Mouse (Mus musculus) limb, embryonic 15.5 days (tissue): ENCODE results near the gene Bnc2. TPM values are rescaled to one million over a fixed set of nuclear protein-coding genes. Genes with fewer than 3 reads are reported as not detected.

Experiments
- ATAC-seq: fragments of 200-750 bp; cut with Nextera tagmentation; 2 replicates; pipeline ENCODE4 v1.8.0; 2017; ENCODE audit warnings: low read depth, moderate TSS enrichment; ENCODE audit not compliant: insufficient number of reproducible peaks, low FRiP score, low TSS enrichment
- H3K27ac ChIP-seq: fragments of 300-500 bp; sonication (generic); 2 replicates; pipeline ENCODE4 v1.5.1; 2015; ENCODE audit warnings: moderate library complexity, mild to moderate bottlenecking, inconsistent platforms
- H3K27me3 ChIP-seq: fragments of 300-500 bp; sonication (generic); 2 replicates; pipeline ENCODE4 v1.6.1; 2015; ENCODE audit warnings: inconsistent platforms
- H3K36me3 ChIP-seq: fragments of 300-500 bp; sonication (generic); 2 replicates; pipeline ENCODE4 v1.6.1; 2015; ENCODE audit warnings: inconsistent platforms
- H3K4me1 ChIP-seq: fragments of 300-500 bp; sonication (generic); 2 replicates; pipeline ENCODE4 v1.6.1; 2015; ENCODE audit warnings: inconsistent platforms
- H3K4me2 ChIP-seq: fragments of 300-500 bp; sonication (generic); 2 replicates; pipeline ENCODE4 v1.6.1; 2015; ENCODE audit warnings: mild to moderate bottlenecking, inconsistent platforms
- H3K4me3 ChIP-seq: fragments of 300-500 bp; sonication (generic); 2 replicates; pipeline ENCODE4 v1.5.1; 2015; ENCODE audit warnings: mild to moderate bottlenecking, inconsistent platforms
- H3K9ac ChIP-seq: fragments of 300-500 bp; sonication (generic); 2 replicates; pipeline ENCODE4 v1.6.1; 2015; ENCODE audit warnings: inconsistent platforms
- H3K9me3 ChIP-seq: fragments of 300-500 bp; sonication (generic); 2 replicates; pipeline ENCODE4 v1.6.1; 2016; ENCODE audit warnings: inconsistent platforms
- WGBS: fragments of 180-500 bp; shearing (Covaris S2); methylation state at CpG from one replicate; pipeline ENCODE4 v1.1.7; 2015; 5-methylcytosine and 5-hydroxymethylcytosine counted together
- polyA plus RNA-seq: library from polyadenylated mRNA; unstranded; fragments of >200 nt; fragmentation: Nextera tagmentation; extraction: Ambion mirVana; gene quantifications from 2 replicates; pipeline ENCODE4 v1.2.1, GENCODE M21; 2015

Gene Bnc2
- polyA plus RNA-seq, 1 experiment from 2014 or later: 24.1 TPM

DNA sequence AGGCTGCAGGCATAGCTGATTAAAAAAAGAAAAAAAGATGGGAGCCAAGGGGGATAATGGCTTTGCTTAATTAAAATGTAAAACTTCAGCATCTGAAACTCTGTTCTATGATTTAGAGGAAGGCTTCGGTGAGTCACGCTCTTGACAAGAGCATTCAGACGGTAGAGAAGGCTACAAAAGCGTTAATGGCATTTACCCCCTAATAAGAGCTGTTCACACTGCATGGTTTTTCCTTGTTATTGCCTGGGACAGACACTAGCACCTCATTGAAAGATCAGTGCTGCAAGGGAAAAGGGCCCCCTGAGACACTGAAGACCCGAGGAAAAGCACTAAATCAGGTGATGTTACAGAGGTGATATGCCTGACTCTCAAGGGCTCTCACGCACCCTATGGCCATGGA, 295.8 kb downstream of the Bnc2 start:
- Histone ChIP-seq H3K9me3 (no peaks in the 10 kb centered on the region), H3K9ac (no peak overlapping the region), H3K27me3 (no peaks in the 10 kb centered on the region), H3K36me3 (no peaks in the 10 kb centered on the region), H3K4me2 (no peak overlapping the region), H3K27ac (no peak overlapping the region), H3K4me1 (peaks cover 5% of the 10 kb centered on the region; the same call in 1 of the 2 replicates), H3K4me3 (no peak overlapping the region)
- 48% methylated on average over 6 of the region's 6 CpGs for WGBS
- ATAC-seq: no peak

GRCm38 (mm10) chr4:84377513-84377912, 297.6 kb downstream of the Bnc2 start:
- H3K27ac ChIP-seq: no peak overlapping the region
- H3K4me1 ChIP-seq: peaks cover 5% of the 10 kb centered on the region; the same call in 1 of the 2 replicates
- no peak overlapping the region for H3K9ac ChIP-seq
- WGBS: 85% methylated on average over 5 of the region's 5 CpGs
- no peak overlapping the region for H3K4me3 ChIP-seq
- H3K9me3 ChIP-seq: no peaks in the 10 kb centered on the region
- no peak overlapping the region for H3K4me2 ChIP-seq
- no peaks in the 10 kb centered on the region for H3K27me3 ChIP-seq
- ATAC-seq: no peak
- H3K36me3 ChIP-seq: no peaks in the 10 kb centered on the region

DNA sequence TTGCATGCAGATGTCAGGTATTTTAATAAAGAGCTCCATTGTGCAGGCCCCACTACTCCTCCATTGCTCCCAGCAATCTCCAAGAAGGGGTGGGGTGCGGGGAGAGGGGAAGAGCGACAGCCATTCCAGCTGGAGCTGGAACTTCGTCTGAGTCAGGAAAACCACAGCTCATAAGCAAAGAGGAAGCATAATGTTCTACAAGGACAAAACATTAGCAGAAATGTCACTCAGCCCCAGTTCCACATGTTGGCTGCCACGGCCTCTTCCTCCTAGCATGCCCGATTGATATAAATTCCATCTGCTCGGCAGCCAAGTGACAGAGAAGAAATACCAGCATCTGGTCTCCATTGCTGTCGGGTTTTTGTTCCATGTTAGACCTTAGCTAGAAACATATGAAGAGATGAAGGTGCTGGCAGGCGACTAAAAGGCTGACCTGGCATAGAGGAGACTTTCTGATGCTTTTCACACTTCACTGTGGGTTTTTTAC, 312.7 kb downstream of the Bnc2 start:
- peak overlapping the region; percentile 5; the same call in 1 of the 2 replicates for H3K4me2 ChIP-seq
- no peak overlapping the region for H3K4me3 ChIP-seq
- peaks cover 21% of the 10 kb centered on the region for H3K4me1 ChIP-seq
- ATAC-seq: peak; percentile 79
- H3K27me3 ChIP-seq: no peaks in the 10 kb centered on the region
- 9% methylated on average over 8 of the region's 8 CpGs for WGBS
- no peaks in the 10 kb centered on the region for H3K9me3 ChIP-seq
- peak overlapping the region; percentile 81 for H3K27ac ChIP-seq
- H3K9ac ChIP-seq: no peak overlapping the region
- H3K36me3 ChIP-seq: no peaks in the 10 kb centered on the region

DNA sequence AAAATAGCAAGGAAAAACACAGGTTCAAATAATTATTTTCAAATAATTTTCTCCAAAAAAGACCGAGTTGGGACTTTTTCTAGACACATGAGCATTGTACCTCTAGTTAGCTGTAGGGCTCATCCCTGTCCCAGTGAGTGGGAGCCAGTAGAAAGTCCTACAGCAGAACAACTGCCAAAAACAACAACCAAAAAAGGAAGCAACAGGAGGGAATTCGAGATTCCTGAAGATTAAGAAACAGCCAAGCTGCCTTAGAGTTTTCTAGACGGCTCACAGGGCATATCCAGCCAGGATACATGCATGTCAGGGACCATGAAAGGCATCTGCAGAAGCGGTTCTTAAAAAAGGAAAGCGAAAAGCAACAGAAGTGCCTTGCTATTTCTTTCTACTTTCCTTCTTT, 313.9 kb downstream of the Bnc2 start:
- 34% methylated on average over 5 of the region's 5 CpGs for WGBS
- Histone ChIP-seq H3K36me3 (no peaks in the 10 kb centered on the region), H3K27ac (peak overlapping the region; percentile 38), H3K4me2 (no peak overlapping the region), H3K4me3 (no peak overlapping the region), H3K9me3 (no peaks in the 10 kb centered on the region), H3K9ac (no peak overlapping the region), H3K27me3 (no peaks in the 10 kb centered on the region), H3K4me1 (peaks cover 28% of the 10 kb centered on the region)
- no peak for ATAC-seq

- Histone ChIP-seq H3K4me1 (peaks cover 28% of the 10 kb centered on the region), H3K4me3 (no peak overlapping the region), H3K9ac (no peak overlapping the region), H3K27me3 (no peaks in the 10 kb centered on the region), H3K4me2 (no peak overlapping the region), H3K27ac (no peak overlapping the region), H3K9me3 (no peaks in the 10 kb centered on the region), H3K36me3 (no peaks in the 10 kb centered on the region)
- WGBS: 81% methylated on average over 2 of the region's 2 CpGs
- no peak for ATAC-seq
Observed at GRCm38 (mm10) chr4:84359996-84360395, 315.1 kb downstream of the Bnc2 start.

GRCm38 (mm10) chr4:84358204-84358603, 316.9 kb downstream of the Bnc2 start:
- no peak overlapping the region for H3K9ac ChIP-seq
- H3K27me3 ChIP-seq: no peaks in the 10 kb centered on the region
- no peaks in the 10 kb centered on the region for H3K9me3 ChIP-seq
- H3K4me3 ChIP-seq: no peak overlapping the region
- H3K36me3 ChIP-seq: no peaks in the 10 kb centered on the region
- H3K4me2 ChIP-seq: no peak overlapping the region
- no peak for ATAC-seq
- H3K4me1 ChIP-seq: peaks cover 27% of the 10 kb centered on the region
- WGBS: 47% methylated on average over 2 of the region's 2 CpGs
- no peak overlapping the region for H3K27ac ChIP-seq

GRCm38 (mm10) chr4:84357382-84357781, 317.7 kb downstream of the Bnc2 start:
- no peak overlapping the region for H3K4me2 ChIP-seq
- H3K4me3 ChIP-seq: no peak overlapping the region
- H3K36me3 ChIP-seq: no peaks in the 10 kb centered on the region
- WGBS: 48% methylated on average over 1 of the region's 1 CpGs
- no peaks in the 10 kb centered on the region for H3K27me3 ChIP-seq
- peaks cover 19% of the 10 kb centered on the region for H3K4me1 ChIP-seq
- H3K9me3 ChIP-seq: no peaks in the 10 kb centered on the region
- peak overlapping the region; percentile 55; the same call in 1 of the 2 replicates for H3K27ac ChIP-seq
- no peak overlapping the region for H3K9ac ChIP-seq
- no peak for ATAC-seq

GRCm38 (mm10) chr4:84356468-84357153, 318.5 kb downstream of the Bnc2 start:
- H3K4me3 ChIP-seq: no peak overlapping the region
- H3K9me3 ChIP-seq: no peaks in the 10 kb centered on the region
- 43% methylated on average over 8 of the region's 8 CpGs for WGBS
- H3K4me1 ChIP-seq: peaks cover 15% of the 10 kb centered on the region; the same call in 1 of the 2 replicates
- H3K27ac ChIP-seq: no peak overlapping the region
- no peak overlapping the region for H3K4me2 ChIP-seq
- no peak for ATAC-seq
- no peak overlapping the region for H3K9ac ChIP-seq
- no peaks in the 10 kb centered on the region for H3K36me3 ChIP-seq
- H3K27me3 ChIP-seq: no peaks in the 10 kb centered on the region

DNA sequence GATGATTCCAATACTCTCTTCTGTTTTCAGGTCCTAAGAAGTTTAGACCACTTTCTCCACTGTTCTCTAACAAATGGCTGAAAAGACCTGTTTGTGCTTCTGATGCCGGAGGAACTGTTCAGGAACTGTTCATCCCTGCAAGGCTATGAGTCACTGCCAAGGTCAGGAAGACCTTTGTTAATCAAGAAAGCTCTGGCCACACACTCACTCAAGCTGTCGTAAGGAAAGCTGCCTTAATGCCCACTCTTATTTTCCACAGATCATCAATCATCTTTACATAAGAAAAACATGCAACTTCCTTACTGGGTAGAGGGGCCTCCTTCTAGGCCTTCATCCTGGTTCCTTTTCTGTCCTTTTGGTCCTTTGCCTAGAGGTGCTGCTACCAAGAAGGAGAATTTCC, 322.4 kb downstream of the Bnc2 start:
- no peak for ATAC-seq
- Histone ChIP-seq H3K4me3 (no peak overlapping the region), H3K4me1 (peaks cover 17% of the 10 kb centered on the region), H3K36me3 (no peaks in the 10 kb centered on the region), H3K9ac (no peak overlapping the region), H3K4me2 (no peak overlapping the region), H3K9me3 (no peaks in the 10 kb centered on the region), H3K27me3 (no peaks in the 10 kb centered on the region), H3K27ac (no peak overlapping the region)
- 58% methylated on average over 2 of the region's 2 CpGs for WGBS

GRCm38 (mm10) chr4:84349536-84349935, 325.5 kb downstream of the Bnc2 start:
- no peak overlapping the region for H3K4me3 ChIP-seq
- no peaks in the 10 kb centered on the region for H3K36me3 ChIP-seq
- WGBS: 42% methylated on average over 5 of the region's 5 CpGs
- no peak overlapping the region for H3K4me2 ChIP-seq
- H3K27me3 ChIP-seq: no peaks in the 10 kb centered on the region
- no peak overlapping the region for H3K9ac ChIP-seq
- H3K4me1 ChIP-seq: peaks cover 8% of the 10 kb centered on the region
- H3K27ac ChIP-seq: peak overlapping the region; percentile 23; the same call in 1 of the 2 replicates
- no peak for ATAC-seq
- H3K9me3 ChIP-seq: no peaks in the 10 kb centered on the region

DNA sequence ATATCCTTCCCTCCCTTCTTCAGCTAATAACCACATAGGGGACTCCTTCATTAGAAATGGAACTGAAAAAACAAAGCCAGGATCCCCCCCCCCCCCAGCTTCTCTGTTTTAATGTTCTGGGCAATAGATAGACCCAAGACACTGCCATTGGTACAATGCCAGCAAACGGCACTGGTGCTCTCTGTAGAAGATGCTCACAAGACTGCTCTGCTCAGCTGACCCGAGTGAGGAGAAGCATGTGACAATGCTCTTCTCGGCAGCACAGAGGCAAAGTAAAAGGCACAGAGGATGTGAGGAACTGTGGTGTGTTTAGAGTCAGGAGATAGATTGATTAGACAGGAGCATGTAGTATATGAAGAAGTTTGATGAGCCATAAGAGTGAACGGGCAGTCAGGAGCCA, 335.9 kb downstream of the Bnc2 start:
- Histone ChIP-seq H3K4me2 (no peak overlapping the region), H3K27me3 (no peaks in the 10 kb centered on the region), H3K9me3 (no peaks in the 10 kb centered on the region), H3K9ac (no peak overlapping the region), H3K27ac (no peak overlapping the region), H3K4me1 (no peaks in the 10 kb centered on the region), H3K4me3 (no peak overlapping the region), H3K36me3 (no peaks in the 10 kb centered on the region)
- no peak for ATAC-seq
- 82% methylated on average over 4 of the region's 4 CpGs for WGBS

- Histone ChIP-seq H3K27ac (no peak overlapping the region), H3K9me3 (no peaks in the 10 kb centered on the region), H3K27me3 (no peaks in the 10 kb centered on the region), H3K9ac (no peak overlapping the region), H3K36me3 (no peaks in the 10 kb centered on the region), H3K4me2 (no peak overlapping the region), H3K4me1 (peaks cover 10% of the 10 kb centered on the region; the same call in 1 of the 2 replicates), H3K4me3 (no peak overlapping the region)
- WGBS: 69% methylated on average over 9 of the region's 9 CpGs
- ATAC-seq: no peak
Observed at GRCm38 (mm10) chr4:84331995-84332394, 343.1 kb downstream of the Bnc2 start.
